Mouse (Mus musculus) fibroblast of lung, adult 2 months (primary cell): ENCODE results near the gene Gm17651.

Experiments used
- DNase-seq: peaks from one replicate; pipeline ENCODE4 v3.0.0-alpha.2; 2011; ENCODE audit warnings: low read depth

The Gm17651 gene

DNA sequence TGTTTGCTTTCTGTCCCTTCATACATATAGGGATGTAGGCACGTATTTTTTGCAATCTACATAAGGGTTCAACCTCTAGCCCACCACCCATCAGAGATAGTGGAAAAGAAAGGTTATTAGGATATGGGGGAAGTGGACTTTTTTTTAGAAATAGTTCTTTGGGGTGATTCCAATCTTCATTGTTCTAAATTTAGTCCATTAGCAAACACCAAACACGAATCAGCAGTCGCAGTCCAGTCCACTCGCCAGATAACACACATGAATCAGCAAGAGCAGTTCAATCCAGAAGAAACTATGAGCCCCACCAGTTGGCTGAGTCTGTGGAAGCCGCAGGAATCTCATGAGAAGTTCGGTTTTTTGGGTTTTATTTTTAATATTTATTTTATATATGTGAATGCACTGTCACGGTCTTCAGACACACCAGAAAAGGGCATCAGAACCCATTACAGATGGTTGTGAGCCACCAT is at the start of gene Gm17651:
Gene Gm17651 (minus strand): TSS at position 51 of the 467 bp plus-strand sequence.
- DNase-seq: no peak

DNA sequence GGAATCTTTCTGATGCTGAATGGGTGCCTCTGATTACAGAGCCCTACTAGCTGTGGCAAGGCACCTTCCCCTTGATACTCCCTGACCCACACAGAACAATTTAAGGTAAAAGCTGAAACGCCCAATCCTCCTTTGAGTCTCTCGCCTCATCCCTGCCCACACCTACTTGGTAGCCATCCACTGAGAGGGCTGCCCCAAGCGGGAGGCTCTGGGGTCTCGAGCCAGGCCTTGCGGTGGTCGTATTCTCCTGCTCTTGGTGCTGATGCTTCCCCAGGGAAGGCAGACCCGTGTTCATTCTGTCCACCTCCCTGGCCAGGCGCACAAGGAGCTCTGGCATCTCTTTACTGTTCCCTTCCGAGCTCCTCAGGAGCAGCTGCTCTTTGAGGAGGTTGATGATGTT is 44.6 kb upstream of the Gm17651 start:
- no peak for DNase-seq

DNA sequence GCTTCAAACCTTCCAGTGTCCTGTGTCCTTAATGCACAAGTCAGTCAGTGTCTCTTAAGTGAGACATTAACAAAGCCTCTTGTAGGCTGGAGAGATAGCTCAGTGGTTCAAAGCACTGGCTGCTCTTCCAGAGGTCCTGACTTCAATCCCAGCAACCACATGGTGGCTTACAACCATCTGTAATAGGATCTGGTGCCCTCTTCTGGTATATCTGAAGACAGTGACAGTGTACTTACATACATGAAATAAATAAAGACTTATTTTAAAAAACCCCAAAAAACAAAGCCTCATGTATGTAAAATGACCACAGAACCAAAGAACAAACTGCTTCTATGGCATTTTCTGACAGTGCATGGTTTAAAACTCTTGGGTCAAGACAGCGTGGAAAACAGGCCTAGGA is 41.4 kb upstream of the Gm17651 start:
- no peak for DNase-seq

DNA sequence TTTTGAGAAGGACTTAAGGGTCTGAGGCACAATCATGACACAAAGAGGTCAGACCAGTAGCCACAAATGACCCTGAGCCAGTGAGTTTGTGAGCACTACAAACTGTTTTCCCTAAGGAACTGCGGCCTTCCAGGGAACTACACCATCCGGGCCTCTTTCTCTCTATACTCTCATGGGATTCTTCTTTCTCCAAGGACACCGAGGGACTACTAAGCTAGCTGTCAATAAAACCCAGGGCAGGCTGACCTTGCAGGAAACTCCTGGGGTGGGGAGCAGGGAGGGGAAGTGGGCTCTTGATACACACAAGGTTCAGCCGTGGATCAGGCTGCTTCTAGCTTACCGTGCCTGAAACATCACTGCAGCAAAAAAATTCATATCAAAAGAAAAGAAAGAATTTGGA is 36.4 kb upstream of the Gm17651 start:
- DNase-seq: no peak

DNA sequence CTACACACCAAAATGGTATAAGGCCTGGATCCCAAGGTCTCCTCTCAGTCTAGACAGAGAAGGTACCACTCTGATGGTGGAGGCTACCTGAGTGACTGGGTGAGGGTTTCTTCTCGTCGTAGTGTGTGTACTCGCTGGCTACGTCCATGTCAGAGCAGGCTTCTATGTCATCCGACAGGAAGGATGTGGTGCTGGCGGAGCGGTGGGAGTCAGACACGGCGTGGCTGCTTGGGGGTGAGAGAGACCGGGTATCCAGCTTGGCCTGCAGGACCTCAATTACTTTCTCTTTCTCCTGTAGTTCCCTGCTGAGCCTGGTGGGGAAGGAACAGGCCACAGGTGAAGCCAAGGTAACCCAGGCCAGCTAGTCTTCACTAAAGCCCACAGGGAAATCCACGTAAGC is 35.6 kb upstream of the Gm17651 start:
- no peak for DNase-seq

DNA sequence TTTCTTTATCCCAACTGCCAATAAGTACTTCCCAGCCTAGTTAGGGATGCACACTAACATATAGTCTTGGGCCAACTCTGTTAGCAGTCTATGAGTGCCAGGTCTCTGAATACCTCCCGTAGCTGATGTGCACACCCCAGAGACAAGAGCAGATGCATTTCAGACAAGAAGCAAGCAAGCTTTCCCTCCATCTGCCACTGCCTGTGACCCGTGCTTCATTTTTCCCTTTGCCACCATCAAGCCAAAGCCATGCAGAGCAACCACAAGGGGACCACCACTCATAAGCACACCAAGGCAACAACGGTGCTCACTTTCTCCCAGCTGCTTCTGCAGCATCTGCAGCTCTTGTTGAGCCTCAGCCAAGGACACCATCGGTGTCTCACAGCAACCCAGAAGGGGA is 32.1 kb upstream of the Gm17651 start:
- no peak for DNase-seq

DNA sequence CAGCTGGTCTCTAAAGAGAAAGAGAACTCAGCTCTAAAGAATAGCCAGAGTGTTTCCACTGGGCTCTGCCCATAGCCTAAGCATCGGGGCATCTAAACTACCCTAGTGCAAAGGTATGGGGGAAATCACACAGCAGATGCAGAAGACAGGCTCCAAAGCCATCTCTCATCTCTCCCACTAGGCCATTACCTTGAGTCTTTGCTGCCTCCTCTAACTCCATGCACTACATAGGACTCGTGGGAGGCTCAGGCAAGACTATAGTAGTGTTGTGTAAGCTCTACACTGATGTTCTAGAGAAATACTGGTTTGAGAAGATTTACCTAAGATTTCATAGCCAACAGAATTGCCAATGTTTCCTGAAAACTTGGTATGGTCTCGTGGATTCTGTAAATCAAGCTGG is 31.0 kb upstream of the Gm17651 start:
- DNase-seq: no peak

DNA sequence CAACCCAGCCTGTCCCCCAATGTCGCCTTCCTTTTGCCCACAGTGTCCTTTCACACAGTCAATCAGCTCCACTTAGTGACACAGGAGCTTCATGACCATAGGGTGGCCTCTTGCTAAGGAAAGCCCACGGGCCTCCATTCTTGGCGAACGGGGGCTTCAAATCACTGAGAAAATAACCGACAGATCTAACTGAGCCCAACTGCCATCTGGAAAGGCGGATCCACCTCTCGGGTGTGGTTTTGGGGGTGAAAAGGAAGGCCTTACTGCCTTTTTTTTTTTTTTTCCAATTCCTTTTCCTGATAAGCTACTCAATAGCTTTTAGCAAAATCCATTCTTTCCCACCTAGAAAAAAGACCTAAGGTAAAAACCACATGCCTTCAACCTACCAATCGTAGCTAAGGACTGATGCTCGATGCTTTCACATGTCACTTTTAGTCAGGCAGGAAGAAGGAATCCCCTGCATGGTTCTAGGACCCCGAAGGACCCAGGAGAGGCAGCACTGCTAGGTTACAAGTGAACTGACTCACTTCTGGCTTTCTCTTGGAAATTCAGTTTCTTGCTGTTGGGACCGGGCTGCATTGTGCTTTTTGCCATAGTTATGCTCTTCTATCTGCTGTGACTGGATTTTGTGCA is 28.1 kb upstream of the Gm17651 start:
- no peak for DNase-seq

DNA sequence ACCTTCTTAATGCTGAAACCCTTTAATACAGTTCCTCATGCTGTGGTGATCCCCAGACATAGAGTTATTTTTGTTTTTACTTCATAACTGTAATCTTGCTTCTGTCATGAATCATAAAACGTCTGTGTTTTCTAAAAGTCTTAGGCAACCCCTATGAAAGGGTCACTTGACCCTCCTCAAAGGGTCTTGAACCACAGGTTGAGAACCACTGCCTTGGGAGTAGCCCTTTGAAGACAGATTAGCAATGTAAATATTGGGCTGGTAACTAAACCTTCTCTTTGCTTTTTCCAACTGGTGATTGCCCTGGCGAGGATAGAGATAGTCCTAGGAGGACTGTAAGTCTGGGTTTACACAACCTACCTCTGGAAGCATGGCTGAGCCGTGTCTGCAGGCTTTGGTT is 26.7 kb upstream of the Gm17651 start:
- no peak for DNase-seq

DNA sequence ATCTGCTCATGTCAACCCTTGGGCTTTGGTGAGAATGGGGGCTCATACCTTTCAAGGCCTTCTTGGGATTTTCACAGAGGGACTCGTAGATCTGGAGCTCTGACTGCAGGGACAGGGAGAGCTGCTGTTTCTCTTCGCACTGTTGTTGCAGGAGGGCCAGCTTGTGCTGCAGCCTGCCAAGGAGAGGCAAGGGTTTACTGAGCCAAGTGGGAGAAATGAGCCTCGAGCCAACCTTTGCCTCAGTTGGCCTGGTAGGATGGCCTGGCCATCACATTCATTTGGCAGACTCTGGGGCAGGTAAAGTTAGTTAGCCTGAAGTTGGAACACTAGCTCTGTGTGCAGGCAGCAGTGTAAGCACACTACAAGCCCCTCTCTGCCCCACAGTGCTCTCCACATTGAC is 24.6 kb upstream of the Gm17651 start:
- DNase-seq: no peak

DNA sequence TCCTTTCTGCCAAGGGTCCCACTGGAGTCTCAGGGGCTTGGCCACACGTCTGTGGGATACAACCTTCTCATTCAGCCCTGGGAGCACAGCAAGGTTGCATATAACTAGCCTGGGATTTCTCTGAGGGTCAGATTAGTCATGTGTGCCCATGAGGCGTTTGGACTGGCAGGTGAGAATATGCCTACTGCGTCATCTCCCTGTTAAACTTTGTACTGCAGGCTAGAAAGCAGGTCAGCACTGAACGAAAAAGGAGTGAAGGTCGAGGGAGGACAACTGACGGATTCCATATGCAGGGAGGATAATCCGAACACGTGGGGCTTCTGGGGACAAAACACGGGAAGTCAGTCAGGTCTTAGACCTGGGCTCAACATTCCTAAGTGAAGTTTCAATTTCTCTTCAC is 22.8 kb upstream of the Gm17651 start:
- DNase-seq: no peak

DNA sequence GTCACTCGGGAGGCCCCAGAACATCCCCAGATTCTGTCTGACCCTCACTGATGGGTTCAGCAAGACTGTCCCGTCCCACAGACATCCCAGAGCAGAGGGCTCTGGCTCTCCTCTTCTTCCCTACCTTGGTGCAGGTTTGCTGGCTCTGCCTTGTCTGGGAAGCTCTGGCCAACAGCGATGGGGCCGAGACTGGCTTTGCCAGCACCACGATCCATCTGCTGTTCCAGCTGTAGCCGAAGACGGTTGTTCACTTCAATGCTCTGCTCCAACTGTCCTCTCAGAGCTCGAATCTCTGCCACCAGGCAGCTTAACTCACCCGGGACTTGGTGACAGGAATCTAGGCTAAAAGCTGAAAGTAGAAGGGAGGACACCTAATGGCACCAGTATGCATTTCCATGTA is 22.4 kb upstream of the Gm17651 start:
- DNase-seq: no peak

DNA sequence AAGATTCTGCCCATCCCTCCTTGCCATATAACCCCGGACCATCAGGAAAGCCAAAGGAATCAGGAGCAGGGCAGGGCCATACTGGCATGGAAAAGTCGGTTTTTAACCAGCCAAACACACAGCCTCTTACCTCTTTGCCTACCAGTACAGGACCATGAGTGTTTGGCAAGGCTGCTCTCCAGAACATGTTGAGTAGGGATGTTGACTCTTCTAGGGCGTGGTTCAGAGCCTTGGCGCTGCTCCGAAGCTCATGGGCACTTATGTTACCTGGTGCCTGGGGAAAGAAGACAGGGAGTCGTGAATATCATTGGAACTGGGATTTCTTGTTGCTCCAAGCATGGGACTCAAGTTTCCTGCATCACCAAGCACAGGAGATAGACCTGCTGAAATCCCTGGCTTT is 19.3 kb upstream of the Gm17651 start:
- no peak for DNase-seq

DNA sequence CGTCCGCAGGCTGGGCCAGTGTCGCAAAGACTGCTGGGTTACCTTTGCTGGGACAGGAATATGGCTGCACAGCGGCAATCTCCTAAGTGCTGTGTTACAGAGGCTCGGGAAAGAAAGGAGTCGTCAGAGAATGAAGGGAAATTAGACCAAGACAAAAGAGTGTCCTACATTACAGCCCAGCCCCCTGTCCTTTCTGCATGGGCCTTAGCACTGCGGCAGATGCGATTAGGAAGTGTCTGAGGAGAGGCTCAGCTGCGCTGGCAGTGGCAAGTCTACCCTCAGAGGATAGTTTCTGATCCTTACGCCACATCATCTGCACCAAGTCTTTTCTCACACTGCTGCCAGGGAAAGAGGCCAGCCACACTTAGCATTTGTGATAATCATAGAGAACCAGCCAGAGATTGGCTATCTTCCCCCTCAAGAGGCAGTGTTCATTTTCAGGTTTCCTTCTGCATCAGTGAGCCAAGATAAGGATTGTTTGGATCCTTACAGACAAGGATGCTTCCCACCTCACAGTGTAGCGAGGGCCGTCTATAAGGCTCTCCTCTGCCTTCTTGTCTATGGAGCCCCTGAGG is 17.0 kb upstream of the Gm17651 start:
- DNase-seq: no peak

DNA sequence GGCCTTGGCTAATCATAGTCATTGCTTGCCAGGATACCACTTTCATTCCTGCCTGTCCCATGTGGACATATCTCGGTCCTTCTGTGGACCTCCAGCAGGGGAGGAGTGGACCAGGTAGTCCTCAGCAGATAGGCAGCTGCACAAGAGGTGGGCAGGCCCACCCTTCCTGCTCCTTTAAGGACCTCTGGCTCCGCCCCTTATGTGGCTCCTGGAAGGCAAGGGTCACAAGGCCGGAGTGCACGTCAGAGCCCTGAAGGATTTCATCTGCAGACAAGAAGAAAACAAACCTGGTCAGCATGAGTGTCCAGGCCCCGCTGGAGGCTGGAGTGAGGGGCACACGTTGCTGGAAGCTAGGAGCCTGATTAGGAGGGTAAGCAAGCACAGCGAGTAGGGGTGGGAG is 16.1 kb upstream of the Gm17651 start:
- DNase-seq: no peak

DNA sequence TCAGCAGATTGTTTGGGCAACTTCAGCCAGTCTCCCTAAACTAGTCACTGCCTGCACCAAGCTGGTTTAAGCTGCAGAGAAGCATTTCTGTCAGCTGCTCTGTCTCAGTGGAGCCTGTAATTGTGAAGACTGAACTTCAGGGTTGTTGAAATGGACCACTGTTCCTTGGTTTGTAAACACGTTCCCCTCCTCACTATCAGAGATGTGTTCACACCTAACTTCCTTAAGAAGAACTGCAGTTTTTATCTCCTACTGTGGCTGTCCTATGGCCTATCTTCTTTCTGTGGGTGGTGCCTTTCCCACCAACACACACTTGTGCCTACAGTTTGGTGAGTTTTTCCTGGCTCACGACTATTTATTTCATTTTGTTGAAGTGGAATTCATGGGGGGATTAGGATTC is 14.8 kb upstream of the Gm17651 start:
- DNase-seq: no peak

DNA sequence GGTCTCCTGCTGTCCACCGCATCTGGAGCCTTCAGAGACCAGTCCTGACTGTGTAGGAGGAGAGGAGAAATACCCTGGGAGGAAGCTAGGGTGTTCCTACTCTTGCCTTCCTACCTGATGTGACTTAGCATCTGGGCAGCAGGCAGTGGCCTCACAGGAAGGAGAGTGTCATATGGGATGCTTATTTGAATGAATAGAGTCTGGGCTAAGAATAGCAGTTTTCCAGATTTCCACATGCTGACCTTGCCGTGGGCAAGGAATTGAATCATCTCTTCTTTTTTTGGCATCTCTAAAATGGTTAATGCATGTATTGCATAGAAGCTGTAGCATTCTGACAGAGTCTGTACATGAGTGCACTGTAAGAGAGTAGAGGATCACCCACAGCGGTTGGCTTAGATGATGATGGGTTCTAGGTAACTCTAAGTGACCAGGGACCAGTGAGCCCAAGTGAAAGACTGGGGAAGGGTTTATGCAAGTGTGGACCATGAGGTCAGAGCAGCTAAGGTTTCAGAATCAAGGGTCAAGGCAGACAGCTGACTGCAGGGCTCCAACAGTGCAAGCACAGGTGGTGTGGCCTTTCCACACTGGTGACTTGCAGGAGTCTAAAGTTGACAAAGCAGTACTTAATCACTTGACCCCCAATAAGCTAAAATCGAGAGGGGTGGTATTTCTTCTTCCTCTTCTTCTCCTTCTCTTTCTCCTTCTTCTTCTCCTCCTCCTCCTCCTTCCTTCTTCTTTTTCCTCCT is 12.1 kb upstream of the Gm17651 start:
- DNase-seq: no peak

DNA sequence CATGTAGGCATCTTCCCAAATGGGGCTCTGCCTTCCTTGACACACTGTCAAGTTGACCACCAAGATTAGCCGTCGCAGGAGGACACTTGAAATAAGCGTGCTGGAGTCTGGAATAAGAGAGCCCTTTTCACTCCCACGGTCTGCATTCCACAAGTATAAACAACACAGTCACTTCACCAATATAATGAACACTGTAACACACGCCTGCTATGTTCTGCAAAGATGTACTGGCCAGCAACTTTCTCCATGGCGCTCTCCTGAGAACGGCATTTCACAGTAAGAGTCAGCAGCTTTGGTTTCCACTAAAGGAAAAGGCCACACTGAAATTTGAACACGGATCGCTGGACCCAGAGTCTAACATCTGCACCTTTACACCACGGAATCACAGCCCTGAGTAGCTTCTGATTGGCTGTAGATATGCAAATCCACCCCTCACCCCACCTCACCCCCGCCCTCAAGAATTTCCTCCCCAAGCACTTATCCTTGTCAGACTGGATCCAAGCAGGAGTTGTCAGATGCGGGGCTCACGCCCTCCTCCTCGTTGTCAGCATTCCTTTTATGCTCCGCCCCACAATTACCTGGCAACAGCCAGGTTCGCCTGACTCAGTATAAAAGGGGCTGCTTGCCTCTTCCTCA is 9.2 kb upstream of the Gm17651 start:
- DNase-seq: no peak

DNA sequence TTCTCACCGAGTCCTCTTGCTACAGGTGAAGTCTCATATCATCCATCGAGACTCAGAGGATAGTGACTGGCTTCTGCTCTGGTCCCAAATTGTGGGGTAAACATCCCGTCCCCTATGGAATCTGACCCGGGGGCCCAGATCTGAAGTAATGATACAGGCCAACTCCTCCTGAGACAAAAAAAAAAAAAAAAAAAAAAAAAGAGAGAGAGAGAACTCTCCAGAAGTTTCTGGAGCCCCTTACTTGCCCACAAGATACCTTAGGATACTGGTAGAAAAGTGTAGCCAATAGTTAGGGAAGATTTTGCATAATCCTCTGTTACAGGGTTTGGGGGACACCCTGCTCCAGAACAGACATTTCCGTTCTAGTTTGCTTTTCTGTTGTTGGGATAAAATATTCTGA is 8.1 kb upstream of the Gm17651 start:
- no peak for DNase-seq

DNA sequence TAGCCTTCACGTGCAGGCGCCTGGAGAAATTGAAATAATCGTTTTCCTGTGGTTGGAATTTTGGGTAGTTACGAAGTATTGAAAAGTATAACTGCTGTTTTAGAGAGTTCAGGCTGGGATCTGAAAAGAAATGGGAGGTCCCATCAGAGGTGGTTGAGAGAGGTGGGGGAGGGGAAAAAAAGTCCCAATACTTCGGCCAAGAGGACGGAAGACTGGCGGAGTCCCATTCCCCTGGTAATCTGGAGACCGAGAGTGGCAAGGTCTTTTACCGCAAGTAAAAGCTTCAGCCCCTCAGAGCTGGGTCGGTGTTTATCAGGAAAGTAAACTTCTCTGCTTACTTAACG is 7.6 kb upstream of the Gm17651 start:
- no peak for DNase-seq

DNA sequence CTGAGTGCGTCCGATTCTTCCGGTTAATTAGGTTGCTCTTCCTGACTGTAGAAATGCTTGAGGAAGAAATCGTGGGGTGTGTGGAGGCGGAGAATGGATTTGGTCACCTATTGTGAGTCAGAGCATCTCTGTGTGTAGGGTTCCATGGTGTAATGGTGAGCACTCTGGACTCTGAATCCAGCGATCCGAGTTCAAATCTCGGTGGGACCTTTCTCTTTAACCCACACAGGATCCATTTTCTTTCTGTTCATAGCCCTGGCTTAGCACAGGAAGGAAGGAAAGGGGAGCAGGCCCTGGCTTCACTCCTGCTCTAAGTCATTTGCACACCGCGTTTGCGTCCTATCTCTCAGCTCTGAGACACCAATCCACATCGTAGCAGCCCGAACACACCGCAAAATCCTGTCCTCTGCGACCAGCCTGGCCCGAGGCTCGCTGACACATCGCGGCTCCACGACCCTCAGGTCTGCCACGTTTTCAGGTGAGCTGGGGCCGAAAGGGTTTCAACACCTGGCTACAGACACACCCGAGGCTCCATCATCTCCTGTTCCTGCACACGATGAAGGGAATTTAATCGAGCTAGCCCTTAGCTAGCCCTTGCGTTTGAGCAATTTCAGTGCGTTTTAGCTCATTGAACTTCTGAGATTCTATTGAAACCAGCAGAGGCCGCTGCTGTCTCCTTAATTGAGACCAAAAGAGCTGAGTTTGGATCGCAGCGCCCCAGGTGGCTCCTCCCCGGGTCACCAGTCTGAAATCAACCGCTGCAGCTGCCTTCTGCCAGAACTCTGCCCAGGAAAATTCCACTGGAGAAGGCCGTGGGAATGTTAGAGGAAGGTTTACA is 7.0 kb upstream of the Gm17651 start:
- peak; percentile 76 for DNase-seq

DNA sequence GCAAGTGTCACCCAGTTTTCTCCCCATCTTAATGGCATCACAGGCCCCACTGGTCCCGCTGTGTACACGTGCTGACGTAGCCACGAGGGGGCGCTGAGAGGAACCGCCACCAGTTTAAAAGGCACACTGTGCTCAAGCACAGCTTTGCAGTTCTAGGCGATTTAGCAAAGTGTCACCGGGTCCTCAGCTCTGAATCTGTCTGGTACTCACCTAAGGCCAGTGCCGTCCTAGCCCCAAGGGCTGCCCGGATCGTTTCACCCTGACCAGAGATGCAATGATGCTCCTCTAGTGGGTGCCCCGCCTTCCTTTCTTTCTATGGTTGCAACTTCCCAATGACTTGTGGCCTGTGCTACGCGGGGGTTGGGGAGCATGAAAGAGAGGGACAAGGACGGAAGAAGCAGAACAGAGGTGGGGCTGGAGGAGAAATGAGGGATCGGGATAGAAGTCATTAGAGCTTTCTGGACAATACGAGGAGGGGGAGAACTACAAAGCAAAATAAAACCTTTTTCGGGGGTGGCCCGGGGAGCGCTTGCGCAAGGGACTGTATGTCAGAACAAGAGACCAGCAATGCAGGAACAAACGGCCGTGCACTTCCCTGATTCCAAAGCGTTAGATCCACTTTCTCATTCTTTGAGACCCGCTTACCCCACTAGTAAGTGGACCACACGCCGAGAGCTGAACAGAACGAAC is 6.3 kb upstream of the Gm17651 start:
- DNase-seq: no peak
